Mouse (Mus musculus): Measurements from ENCODE around the gene Rbm33.
A peak's percentile ranks its signal among the peaks of the same experiment; 100 is the strongest.

Rbm33 gene

GRCm38 (mm10) chr5:28402756-28403155 is 85.8 kb downstream of the Rbm33 start:
- no peak for DNase-seq (ENCODE audit: low read depth in 1 of 2, low spot score in 2 of 2)

GRCm38 (mm10) chr5:28406662-28407061 is 89.7 kb downstream of the Rbm33 start:
- no peak for DNase-seq (ENCODE audit: low read depth in 1 of 2, low spot score in 2 of 2)

GRCm38 (mm10) chr5:28412006-28412685 is 95.2 kb downstream of the Rbm33 start:
- no peak for DNase-seq (ENCODE audit: low read depth in 1 of 2, low spot score in 2 of 2)

GRCm38 (mm10) chr5:28413533-28413932 is 96.6 kb downstream of the Rbm33 start:
- DNase-seq (ENCODE audit: low read depth in 1 of 2, low spot score in 2 of 2) = no peak

- DNase-seq (ENCODE audit: low read depth in 1 of 2, low spot score in 2 of 2) = no peak
These were observed 97.2 kb downstream of the Rbm33 start for GRCm38 (mm10) chr5:28414076-28414475.

GRCm38 (mm10) chr5:28416029-28416428 is 99.1 kb downstream of the Rbm33 start:
- DNase-seq (ENCODE audit: low read depth in 1 of 2, low spot score in 2 of 2) = no peak

GRCm38 (mm10) chr5:28418734-28419133 is 101.8 kb downstream of the Rbm33 start:
- no peak for DNase-seq (ENCODE audit: low read depth in 1 of 2, low spot score in 2 of 2)

- no peak for DNase-seq (ENCODE audit: low read depth in 1 of 2, low spot score in 2 of 2)
These were observed 102.8 kb downstream of the Rbm33 start for GRCm38 (mm10) chr5:28419640-28420265.

- DNase-seq (ENCODE audit: low read depth in 1 of 2, low spot score in 2 of 2) = no peak
These were observed 106.9 kb downstream of the Rbm33 start for GRCm38 (mm10) chr5:28423781-28424180.

GRCm38 (mm10) chr5:28425926-28426325 is 109.0 kb downstream of the Rbm33 start:
- no peak for DNase-seq (ENCODE audit: low read depth in 1 of 2, low spot score in 2 of 2)

GRCm38 (mm10) chr5:28450126-28450890 is 133.4 kb downstream of the Rbm33 start:
- DNase-seq (ENCODE audit: low read depth in 1 of 2, low spot score in 2 of 2) = no peak

- DNase-seq (ENCODE audit: low read depth in 1 of 2, low spot score in 2 of 2) = peak in 1 of 2 experiments; percentile 47
These were observed 134.2 kb downstream of the Rbm33 start for GRCm38 (mm10) chr5:28451053-28451638.

- no peak for DNase-seq (ENCODE audit: low read depth in 1 of 2, low spot score in 2 of 2)
These were observed 136.2 kb downstream of the Rbm33 start for GRCm38 (mm10) chr5:28453086-28453485.

GRCm38 (mm10) chr5:28453523-28453922 is 136.6 kb downstream of the Rbm33 start:
- no peak for DNase-seq (ENCODE audit: low read depth in 1 of 2, low spot score in 2 of 2)

- no peak for DNase-seq (ENCODE audit: low read depth in 1 of 2, low spot score in 2 of 2)
These were observed 137.6 kb downstream of the Rbm33 start for GRCm38 (mm10) chr5:28454546-28454945.

GRCm38 (mm10) chr5:28455721-28456120 is 138.8 kb downstream of the Rbm33 start:
- DNase-seq (ENCODE audit: low read depth in 1 of 2, low spot score in 2 of 2) = no peak

GRCm38 (mm10) chr5:28456366-28456765 is 139.4 kb downstream of the Rbm33 start:
- DNase-seq (ENCODE audit: low read depth in 1 of 2, low spot score in 2 of 2) = no peak

GRCm38 (mm10) chr5:28457921-28458641 is 141.2 kb downstream of the Rbm33 start:
- no peak for DNase-seq (ENCODE audit: low read depth in 1 of 2, low spot score in 2 of 2)

GRCm38 (mm10) chr5:28458821-28459240 is 141.9 kb downstream of the Rbm33 start:
- DNase-seq (ENCODE audit: low read depth in 1 of 2, low spot score in 2 of 2) = no peak

- DNase-seq (ENCODE audit: low read depth in 1 of 2, low spot score in 2 of 2) = no peak
These were observed 142.7 kb downstream of the Rbm33 start for GRCm38 (mm10) chr5:28459456-28460225.
